Mouse (Mus musculus) liver, embryonic 14.5 days (tissue): ENCODE measurements around the gene Uncx.

Experiments
- CTCF ChIP-seq: IDR thresholded peaks from 2 replicates; pipeline ENCODE4 v1.5.1; 2016; ENCODE audit warnings: antibody characterized with exemption, low read depth, control low read depth
- EP300 ChIP-seq: IDR thresholded peaks from 2 replicates; pipeline ENCODE4 v1.6.1; 2016; ENCODE audit warnings: antibody characterized with exemption, low read depth

DNA sequence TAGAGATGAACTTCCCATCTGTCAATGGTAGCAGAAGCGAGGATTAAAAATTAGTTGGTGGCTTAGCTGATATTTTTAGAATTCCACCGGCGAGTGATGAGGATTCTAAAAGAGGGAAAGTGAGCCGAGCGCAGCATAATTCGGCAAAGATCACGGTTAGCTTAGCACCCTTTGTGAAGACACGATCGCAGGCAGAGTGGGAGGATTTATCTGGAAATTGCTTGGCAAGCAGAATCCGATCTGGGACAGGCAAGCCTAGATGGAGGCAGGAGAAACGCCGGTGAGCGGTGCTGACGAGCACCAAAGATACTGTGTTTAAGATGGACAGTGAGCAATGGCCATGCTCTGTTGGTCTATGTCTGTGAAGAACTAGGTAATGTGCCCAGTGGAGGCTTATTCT lies 41.0 kb upstream of the Uncx start:
- TF ChIP-seq CTCF (no peak), EP300 (no peak)
